Mouse (Mus musculus) hindbrain, embryonic 16.5 days (tissue): Measurements from ENCODE around the gene Wasf2. TPM values are rescaled to one million over a fixed set of nuclear protein-coding genes. Genes with fewer than 3 reads are reported as not detected.
A peak's percentile ranks its signal among the peaks of the same experiment; 100 is the strongest.

Experiments used
- ATAC-seq: fragments of 200-750 bp; cut with Nextera tagmentation; 2 replicates; pipeline ENCODE4 v1.8.0; 2017; ENCODE audit warnings: moderate TSS enrichment, moderate library complexity
- H3K27ac ChIP-seq: fragments of 300-500 bp; sonication (generic); 2 replicates; pipeline ENCODE4 v1.5.1; 2014; ENCODE audit warnings: low read depth, mild to moderate bottlenecking, control low read depth, low read length, moderate library complexity
- H3K27me3 ChIP-seq: fragments of 300-500 bp; sonication (generic); replicated peaks from 2 replicates; pipeline ENCODE4 v1.6.1; 2014; ENCODE audit warnings: low read length; ENCODE audit not compliant: control insufficient read depth, insufficient read depth
- H3K36me3 ChIP-seq: fragments of 300-500 bp; sonication (generic); 2 replicates; pipeline ENCODE4 v1.6.1; 2014; ENCODE audit warnings: mild to moderate bottlenecking, low read length, moderate library complexity, mixed read lengths; ENCODE audit not compliant: control insufficient read depth, insufficient read depth
- H3K4me1 ChIP-seq: fragments of 300-500 bp; sonication (generic); 2 replicates; pipeline ENCODE4 v1.6.1; 2014; ENCODE audit warnings: low read depth, low read length; ENCODE audit not compliant: control insufficient read depth, insufficient read depth
- H3K4me2 ChIP-seq: fragments of 300-500 bp; sonication (generic); 2 replicates; pipeline ENCODE4 v1.6.1; 2014; ENCODE audit warnings: mild to moderate bottlenecking, low read length, control low read depth, moderate library complexity
- H3K4me3 ChIP-seq: fragments of 300-500 bp; sonication (generic); 2 replicates; pipeline ENCODE4 v1.5.1; 2014; ENCODE audit warnings: mild to moderate bottlenecking, low read length, control low read depth, moderate library complexity
- H3K9ac ChIP-seq: fragments of 300-500 bp; sonication (generic); 2 replicates; pipeline ENCODE4 v1.6.1; 2014; ENCODE audit warnings: low read depth, mild to moderate bottlenecking, control low read depth, low read length, moderate library complexity
- H3K9me3 ChIP-seq: fragments of 300-500 bp; sonication (generic); 2 replicates; pipeline ENCODE4 v1.6.1; 2014; ENCODE audit warnings: mild to moderate bottlenecking, low read length, moderate library complexity; ENCODE audit not compliant: control insufficient read depth
- WGBS: fragments of 180-500 bp; shearing (Covaris S2); extraction: QIAGEN DNeasy Blood & Tissue Kit; methylation state at CpG from one replicate; pipeline ENCODE4 v1.1.7; 2014; 5-methylcytosine and 5-hydroxymethylcytosine counted together
- polyA plus RNA-seq: library from polyadenylated mRNA; unstranded; fragments of >200 nt; fragmentation: Nextera tagmentation; extraction: Ambion mirVana; gene quantifications from 2 replicates; pipeline ENCODE4 v1.2.1, GENCODE M21; 2015

Gene Wasf2
- polyA plus RNA-seq, 1 experiment from 2014 or later = 23.2 TPM

DNA sequence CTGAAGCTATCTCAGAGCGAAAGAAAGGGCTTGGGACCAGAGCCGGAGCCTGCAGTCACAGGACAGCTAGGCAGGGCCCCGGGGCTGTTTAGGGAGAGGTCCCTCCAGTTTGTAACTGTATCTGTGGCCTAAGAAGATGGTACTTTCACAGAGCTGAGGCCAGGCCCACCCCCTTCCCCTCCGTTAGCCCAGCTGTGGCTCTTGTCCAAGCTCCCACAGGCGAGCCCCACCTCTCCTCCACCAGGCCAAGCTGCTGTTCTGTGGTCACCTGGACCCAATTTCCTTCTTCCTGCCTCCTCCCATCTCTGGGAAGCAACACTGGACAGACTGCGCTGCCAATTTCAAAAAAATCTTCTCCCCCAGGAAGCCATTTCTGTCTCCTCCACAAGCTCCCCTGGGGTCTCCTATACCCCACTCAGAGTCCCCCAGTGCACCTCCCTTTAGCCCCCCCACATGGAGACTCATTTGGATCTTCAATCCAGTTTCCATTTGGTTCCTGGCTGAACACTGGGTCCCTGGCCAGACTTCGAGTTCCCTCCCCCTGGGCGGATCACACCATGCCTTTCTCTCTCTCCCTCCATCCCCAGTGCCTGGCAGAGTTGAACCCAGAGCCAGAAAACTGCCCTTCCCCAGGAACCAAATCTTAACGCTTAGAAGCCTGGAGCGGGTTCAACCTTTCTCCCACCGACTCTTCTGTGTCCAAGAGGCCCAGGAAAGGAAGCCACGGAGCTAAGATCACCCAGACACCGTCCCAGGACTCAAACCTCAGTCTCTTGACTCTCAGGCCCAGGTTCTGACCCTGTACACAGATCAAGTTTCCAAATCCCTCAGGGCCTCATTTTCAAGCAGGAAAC, 21.6 kb upstream of the Wasf2 start:
- no peak for ATAC-seq
- no peak overlapping the region for H3K4me2 ChIP-seq
- 69% methylated on average over 13 of the region's 13 CpGs for WGBS
- H3K9me3 ChIP-seq = no peaks in the 10 kb centered on the region
- H3K27me3 ChIP-seq = no peaks in the 10 kb centered on the region
- H3K36me3 ChIP-seq = no peaks in the 10 kb centered on the region
- H3K4me3 ChIP-seq = no peak overlapping the region
- peaks cover 11% of the 10 kb centered on the region; the same call in 1 of the 2 replicates for H3K4me1 ChIP-seq
- peak overlapping the region; percentile 21 for H3K27ac ChIP-seq
- H3K9ac ChIP-seq = no peak overlapping the region

DNA sequence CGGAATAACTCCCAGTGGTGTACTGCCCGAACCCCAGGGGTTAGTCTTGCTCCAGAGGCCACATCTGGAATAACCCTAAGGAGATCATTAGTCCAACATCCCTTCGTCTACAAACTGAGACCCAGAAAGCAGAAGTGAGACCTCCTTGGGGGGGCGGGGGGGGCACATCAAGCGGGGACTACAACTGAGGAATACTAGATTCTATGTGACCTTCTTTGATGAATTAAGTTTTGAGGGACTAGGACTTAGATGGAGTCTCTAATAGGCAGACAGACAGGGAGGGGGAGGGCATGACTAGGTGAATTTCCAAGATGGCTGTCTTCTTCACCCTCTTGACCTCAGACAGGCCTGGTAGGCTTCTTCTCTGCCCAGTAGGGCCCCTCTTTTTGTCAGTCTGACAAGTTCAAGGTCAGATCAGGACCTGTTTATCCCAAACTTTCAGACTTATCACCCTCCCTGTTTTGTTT, 20.9 kb upstream of the Wasf2 start:
- no peak overlapping the region for H3K4me3 ChIP-seq
- 0 out of 2 replicates have a peak, but pooled peaks cover 5% of the 10 kb centered on the region for H3K4me1 ChIP-seq
- no peaks in the 10 kb centered on the region for H3K27me3 ChIP-seq
- no peaks in the 10 kb centered on the region for H3K36me3 ChIP-seq
- H3K4me2 ChIP-seq = no peak overlapping the region
- no peaks in the 10 kb centered on the region for H3K9me3 ChIP-seq
- no peak for ATAC-seq
- no peak overlapping the region for H3K27ac ChIP-seq
- WGBS = 79% methylated on average over 5 of the region's 5 CpGs
- H3K9ac ChIP-seq = no peak overlapping the region

DNA sequence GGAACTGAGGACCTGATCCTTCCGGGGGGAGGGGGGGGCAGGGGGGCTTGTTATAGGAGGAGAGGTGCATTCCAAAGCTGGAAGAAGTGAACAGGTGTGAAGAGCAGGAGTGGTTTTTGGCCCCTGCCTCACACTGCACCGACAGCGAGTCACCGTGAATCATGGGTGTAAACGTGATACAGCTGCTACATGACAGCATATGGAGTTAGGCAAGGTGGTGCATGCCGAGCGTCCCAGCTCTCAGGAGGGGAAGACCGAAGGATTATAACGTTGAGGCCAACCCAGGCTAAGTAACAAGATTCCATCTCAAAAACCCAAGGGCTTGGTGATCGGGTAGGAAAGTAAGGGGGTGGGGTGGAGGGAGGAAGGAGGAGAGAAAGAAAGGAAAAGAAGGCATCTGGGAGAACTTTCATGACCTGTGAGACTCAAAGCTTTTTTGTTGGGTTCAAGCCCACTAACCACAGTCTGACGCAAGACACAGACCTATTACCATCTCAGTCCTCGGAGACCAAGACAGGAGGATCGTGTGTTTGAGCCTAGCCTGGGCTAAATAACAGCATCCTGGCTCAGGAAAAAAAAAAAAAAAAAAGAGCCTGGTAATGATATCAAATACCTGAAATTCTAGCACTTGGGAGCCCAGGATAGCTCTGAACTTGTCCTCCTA, 18.0 kb upstream of the Wasf2 start:
- Histone ChIP-seq H3K4me3 (no peak overlapping the region), H3K9me3 (no peaks in the 10 kb centered on the region), H3K36me3 (no peaks in the 10 kb centered on the region), H3K9ac (no peak overlapping the region), H3K27ac (no peak overlapping the region), H3K4me1 (peaks cover 12% of the 10 kb centered on the region), H3K27me3 (no peaks in the 10 kb centered on the region), H3K4me2 (no peak overlapping the region)
- ATAC-seq = no peak
- WGBS = 58% methylated on average over 13 of the region's 13 CpGs

DNA sequence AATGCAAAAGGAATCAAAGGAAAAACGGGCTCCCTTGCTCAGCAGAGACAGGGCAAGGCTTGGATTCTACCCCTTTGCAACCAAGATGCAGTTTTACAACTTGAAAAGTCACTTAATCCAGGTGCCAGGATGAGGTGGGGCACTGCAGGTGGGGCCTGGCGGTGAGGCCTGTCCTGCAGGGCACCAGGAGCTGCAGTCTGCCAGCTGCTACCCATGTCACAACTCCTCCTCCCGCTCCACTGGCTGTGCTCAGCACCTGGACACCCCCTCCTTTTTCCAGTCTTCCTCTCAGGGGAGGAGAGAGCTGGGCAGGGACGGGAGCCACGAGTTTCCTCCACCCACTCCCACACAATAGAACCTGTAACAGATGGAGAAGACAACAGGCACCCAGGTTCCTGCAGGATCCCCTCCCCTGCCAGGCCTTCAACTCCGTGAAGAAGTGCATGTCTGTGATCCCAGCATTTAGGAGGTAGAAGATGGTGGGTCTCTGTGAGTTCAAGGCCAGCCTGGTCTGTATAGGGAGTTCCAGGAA, 16.9 kb upstream of the Wasf2 start:
- Histone ChIP-seq H3K4me3 (no peak overlapping the region), H3K4me1 (peaks cover 15% of the 10 kb centered on the region), H3K36me3 (no peaks in the 10 kb centered on the region), H3K27me3 (no peaks in the 10 kb centered on the region), H3K9me3 (no peaks in the 10 kb centered on the region), H3K4me2 (no peak overlapping the region), H3K27ac (no peak overlapping the region), H3K9ac (no peak overlapping the region)
- WGBS = 54% methylated on average over 6 of the region's 6 CpGs
- no peak for ATAC-seq

DNA sequence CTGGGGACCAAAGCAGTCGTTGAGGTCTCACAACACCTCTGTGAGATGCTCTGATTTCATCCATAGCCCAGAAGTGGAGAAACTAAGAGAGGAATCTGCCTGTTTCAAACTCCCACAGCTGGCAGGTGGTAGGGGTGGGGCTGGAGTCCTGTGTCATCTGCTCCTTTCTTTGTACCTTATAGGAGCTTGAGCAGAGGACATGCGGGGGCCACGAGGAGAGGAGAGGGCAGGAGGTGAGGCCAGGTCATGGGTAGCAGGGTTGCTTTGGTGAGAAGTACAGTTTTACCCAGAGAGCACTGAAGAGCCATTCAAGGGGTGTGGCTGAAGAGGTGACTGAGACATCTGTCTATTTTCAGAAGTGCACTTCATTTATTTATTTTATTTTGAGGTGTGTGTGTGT, 15.5 kb upstream of the Wasf2 start:
- H3K9me3 ChIP-seq = no peaks in the 10 kb centered on the region
- no peaks in the 10 kb centered on the region for H3K27me3 ChIP-seq
- no peak overlapping the region for H3K9ac ChIP-seq
- WGBS = 81% methylated on average over 3 of the region's 3 CpGs
- H3K36me3 ChIP-seq = no peaks in the 10 kb centered on the region
- no peak overlapping the region for H3K4me2 ChIP-seq
- peaks cover 15% of the 10 kb centered on the region for H3K4me1 ChIP-seq
- no peak overlapping the region for H3K27ac ChIP-seq
- H3K4me3 ChIP-seq = no peak overlapping the region
- ATAC-seq = no peak

DNA sequence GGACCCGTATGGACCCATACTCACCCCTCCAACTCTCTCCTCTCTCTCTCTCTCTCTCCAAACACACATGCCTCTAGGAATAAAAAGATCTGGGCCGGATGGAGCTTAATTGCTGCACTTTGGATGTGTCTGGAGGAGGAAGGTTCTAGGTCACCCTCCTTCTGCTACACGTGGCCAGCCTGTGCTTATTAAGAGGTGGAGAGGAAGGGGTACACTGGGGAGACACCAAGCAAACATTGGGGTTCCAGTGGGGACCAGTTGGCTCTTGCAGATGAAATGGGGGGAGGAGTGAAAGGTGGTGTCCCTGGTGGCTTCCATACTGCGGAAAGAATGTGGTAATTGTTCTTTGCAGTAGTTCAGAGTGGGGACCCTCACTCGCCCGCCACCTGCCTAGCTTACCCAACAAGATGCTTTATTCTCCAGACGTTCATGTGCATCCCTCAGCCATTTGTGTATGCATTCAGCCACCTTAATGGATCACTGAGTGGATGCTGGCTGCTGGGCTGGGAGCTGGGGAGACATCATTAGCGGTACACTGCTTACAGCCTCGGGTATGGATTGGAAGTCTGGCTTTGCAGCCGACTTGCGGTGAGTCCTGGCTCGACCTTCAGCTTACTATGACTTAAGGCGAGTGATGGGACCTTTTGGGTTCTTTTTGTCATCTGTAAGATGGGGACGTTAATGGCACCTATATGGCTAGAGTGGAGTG, 14.4 kb upstream of the Wasf2 start:
- H3K9ac ChIP-seq = no peak overlapping the region
- peaks cover 15% of the 10 kb centered on the region for H3K4me1 ChIP-seq
- no peak overlapping the region for H3K4me3 ChIP-seq
- no peaks in the 10 kb centered on the region for H3K36me3 ChIP-seq
- no peaks in the 10 kb centered on the region for H3K27me3 ChIP-seq
- no peak for ATAC-seq
- H3K9me3 ChIP-seq = no peaks in the 10 kb centered on the region
- H3K4me2 ChIP-seq = no peak overlapping the region
- H3K27ac ChIP-seq = peak overlapping the region; percentile 70; the same call in 1 of the 2 replicates
- WGBS = 59% methylated on average over 14 of the region's 14 CpGs

DNA sequence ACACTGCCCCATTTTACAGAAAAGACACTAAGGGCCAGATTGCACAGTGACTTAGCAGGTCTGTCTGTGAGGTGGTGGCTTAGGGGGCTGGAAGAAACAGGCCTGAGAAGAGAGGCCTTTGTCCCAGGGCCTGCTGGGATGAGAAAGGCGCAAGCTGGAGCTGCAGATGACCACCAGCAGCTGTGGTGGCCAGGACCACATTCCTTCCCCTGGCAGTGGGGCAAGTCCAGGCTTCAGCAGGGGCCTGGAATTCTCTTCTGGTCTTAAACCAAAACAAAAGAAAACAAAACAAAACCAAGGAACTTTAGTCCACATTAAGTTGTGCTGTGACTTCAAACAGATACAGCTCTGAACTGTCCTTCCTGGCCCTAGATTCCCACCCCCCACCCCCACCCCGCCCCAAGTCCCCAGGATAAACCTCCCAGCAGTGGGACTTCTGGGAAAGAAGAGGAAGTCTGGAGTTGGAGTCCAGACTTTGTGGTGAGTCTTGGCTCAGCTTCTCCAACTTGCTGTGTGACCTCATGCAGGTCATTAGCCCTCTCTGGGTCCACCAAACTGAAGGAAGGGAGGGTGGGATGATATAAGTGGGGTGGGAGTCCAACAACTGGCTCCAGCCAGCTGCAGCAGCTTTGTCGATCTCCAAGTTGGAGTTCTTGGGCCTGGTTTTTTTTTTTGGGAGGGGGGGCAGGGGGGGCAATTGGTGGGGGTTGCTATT, 13.4 kb upstream of the Wasf2 start:
- peaks cover 15% of the 10 kb centered on the region for H3K4me1 ChIP-seq
- H3K27ac ChIP-seq = peak overlapping the region; percentile 85
- no peak overlapping the region; the same call in 1 of the 2 replicates for H3K4me2 ChIP-seq
- H3K9me3 ChIP-seq = no peaks in the 10 kb centered on the region
- 61% methylated on average over 3 of the region's 3 CpGs for WGBS
- H3K4me3 ChIP-seq = no peak overlapping the region
- H3K9ac ChIP-seq = peak overlapping the region; percentile 56; the same call in 1 of the 2 replicates
- ATAC-seq = no peak
- no peaks in the 10 kb centered on the region for H3K27me3 ChIP-seq
- H3K36me3 ChIP-seq = no peaks in the 10 kb centered on the region

DNA sequence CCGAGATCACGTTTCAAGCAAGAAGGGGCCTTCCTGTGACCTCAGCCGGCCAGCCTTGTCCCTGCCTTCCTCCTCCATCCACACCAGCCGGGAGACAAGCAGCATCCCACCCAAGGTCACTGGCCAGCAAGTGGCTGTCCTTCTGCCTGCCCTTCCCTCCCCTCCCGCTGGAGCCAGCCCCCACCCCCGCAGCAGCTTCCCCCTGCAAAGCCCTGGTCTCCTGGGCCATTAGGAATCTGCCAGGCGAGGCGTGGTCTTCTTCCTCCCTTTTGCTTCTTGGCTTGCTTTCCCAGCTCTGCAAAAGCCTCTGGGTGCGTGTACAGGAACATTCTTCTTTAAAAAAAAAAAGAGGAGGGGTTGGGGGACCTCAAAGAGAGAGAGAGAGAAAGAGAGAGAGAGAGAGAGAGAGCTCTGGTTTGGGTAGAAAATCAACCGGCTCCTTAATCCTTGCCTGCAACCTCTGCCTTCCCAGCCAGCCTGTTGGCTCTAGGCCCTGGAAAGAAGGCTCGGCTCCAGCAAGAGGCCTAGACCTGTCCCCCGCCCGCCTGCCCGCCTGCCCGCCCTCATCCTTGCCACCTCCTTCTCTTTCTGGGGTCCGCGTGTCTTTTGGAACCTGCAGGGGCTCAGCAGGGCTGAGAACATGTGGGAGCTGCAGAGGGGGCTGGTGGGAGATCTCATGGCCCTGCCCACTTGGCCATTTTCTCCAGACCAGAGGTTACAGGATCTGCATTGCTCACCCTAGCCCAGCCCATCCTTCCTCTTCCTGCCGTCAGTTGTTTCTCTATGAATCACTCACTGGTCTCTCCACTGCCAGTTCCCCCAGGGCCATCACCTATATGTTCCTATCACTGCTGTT, 12.5 kb upstream of the Wasf2 start:
- ATAC-seq = peak; percentile 68
- Histone ChIP-seq H3K27me3 (no peaks in the 10 kb centered on the region), H3K9ac (peak overlapping the region; percentile 56), H3K4me1 (peaks cover 15% of the 10 kb centered on the region), H3K4me3 (no peak overlapping the region), H3K27ac (peak overlapping the region; percentile 85), H3K4me2 (peak overlapping the region; percentile 24), H3K9me3 (no peaks in the 10 kb centered on the region), H3K36me3 (no peaks in the 10 kb centered on the region)
- WGBS = 25% methylated on average over 18 of the region's 18 CpGs
